Mouse (Mus musculus): ENCODE measurements around the gene Lnpk.

- no peak for TF ChIP-seq TAL1 (IDR thresholded peaks at IDR 0.05; ENCODE audit: low read length)
- TF ChIP-seq GATA1 (IDR thresholded peaks at IDR 0.05; ENCODE audit: low read length): no peak
Measured at GRCm38 (mm10) chr2:74488443-74488842, 90.8 kb downstream of the Lnpk start.

Data from erythroblast, embryonic 14.5 days (primary cell).